Mouse (Mus musculus): ENCODE results near the gene Mrnip.

Mrnip gene

GRCm38 (mm10) chr11:50248473-50249171, 74.4 kb downstream of the Mrnip start:
- DNase-seq (ENCODE audit: low read depth, low spot score): no peak

Measured in CD4-positive helper T cell, adult 2 months (primary cell).